9 mouse cellular contexts compared by ENCODE assay signal in genomic region chr16:17647156-17647555, GRCm38 (mm10). TPM values are rescaled to one million over a fixed set of nuclear protein-coding genes. Genes with fewer than 3 reads are reported as not detected.
DNase-seq lines count a peak whose midpoint lies in the region; ATAC-seq and TF ChIP-seq lines count a peak whose summit lies in the region.
"Had no signal": no experiment of that assay in that cellular context is flagged by ENCODE, and none has a peak within 500 bp of the region (broad histone marks: within the 10 kb centered on the region; RNA-seq: fewer than 3 reads in every experiment).

No protein-coding gene starts in this region.

- no peak for DNase-seq in testis, postnatal 10 days (ENCODE audit: low spot score)
- DNase-seq in stomach, postnatal 0 days (ENCODE audit: low spot score) = no peak
- DNase-seq in left cerebral cortex, postnatal 25 days (ENCODE audit: low spot score in 2 of 2) = no peak
- no peak for DNase-seq in lung, adult 18-20 months
- DNase-seq: gastrocnemius, postnatal 36 days had no signal

- H3K36me3 ChIP-seq in erythroblast, embryonic 14.5 days (ENCODE audit: control insufficient read depth) = peaks cover 81% of the 10 kb centered on the region
- no peaks in the 10 kb centered on the region; the same call in 1 of the 2 replicates for H3K36me3 ChIP-seq in testis, adult 2 months (ENCODE audit: control insufficient read depth, insufficient read depth, low read length)
- H3K36me3 ChIP-seq in limb, embryonic 15.5 days = peaks cover 51% of the 10 kb centered on the region
- peaks cover 13% of the 10 kb centered on the region for H3K36me3 ChIP-seq in stomach, postnatal 0 days (ENCODE audit: control insufficient read depth, insufficient read depth, low read length)

- H3K27me3 ChIP-seq in erythroblast, embryonic 14.5 days (ENCODE audit: control insufficient read depth) = no peaks in the 10 kb centered on the region
- H3K27me3 ChIP-seq in testis, adult 2 months (ENCODE audit: control insufficient read depth, insufficient read depth, low read length) = no peaks in the 10 kb centered on the region
- no peaks in the 10 kb centered on the region for H3K27me3 ChIP-seq in limb, embryonic 15.5 days
- no peaks in the 10 kb centered on the region for H3K27me3 ChIP-seq in stomach, postnatal 0 days (ENCODE audit: control insufficient read depth, insufficient read depth, low read length)

- no peak for TF ChIP-seq EP300 in stomach, postnatal 0 days (optimal IDR thresholded peaks at IDR 0.05)

- no peak for TF ChIP-seq CTCF in testis, adult 2 months (IDR thresholded peaks at IDR 0.05; ENCODE audit: control insufficient read depth, insufficient read depth, insufficient replicate concordance, low read depth, low read length)
- TF ChIP-seq CTCF in stomach, postnatal 0 days (IDR thresholded peaks at IDR 0.05; ENCODE audit: low read depth) = no peak

- no peaks in the 10 kb centered on the region for H3K9me3 ChIP-seq in erythroblast, embryonic 14.5 days (ENCODE audit: control insufficient read depth, low read length)
- no peaks in the 10 kb centered on the region for H3K9me3 ChIP-seq in limb, embryonic 15.5 days
- no peaks in the 10 kb centered on the region for H3K9me3 ChIP-seq in stomach, postnatal 0 days (ENCODE audit: control insufficient read depth, low read length)

- H3K4me3 ChIP-seq in erythroblast, embryonic 14.5 days (replicated peaks) = peak overlapping the region; percentile 66
- peak overlapping the region; percentile 87 for H3K4me3 ChIP-seq in testis, adult 2 months (ENCODE audit: control insufficient read depth, low read depth, low read length)
- H3K4me3 ChIP-seq in limb, embryonic 15.5 days = peak overlapping the region; percentile 59
- no peak overlapping the region for H3K4me3 ChIP-seq in stomach, postnatal 0 days (ENCODE audit: low read depth, low read length)

- WGBS in limb, embryonic 15.5 days = 20% methylated on average over 1 of the region's 1 CpGs
- WGBS in stomach, postnatal 0 days = 50% methylated on average over 1 of the region's 1 CpGs

- H3K9ac ChIP-seq in limb, embryonic 15.5 days = no peak overlapping the region
- H3K9ac ChIP-seq in stomach, postnatal 0 days (ENCODE audit: low read length) = no peak overlapping the region

- peak overlapping the region; percentile 85 for H3K4me2 ChIP-seq in limb, embryonic 15.5 days
- H3K4me2 ChIP-seq in stomach, postnatal 0 days (replicated peaks; ENCODE audit: low read depth) = peak overlapping the region; percentile 82

- H3K4me1 ChIP-seq in erythroblast, embryonic 14.5 days (ENCODE audit: control insufficient read depth) = peaks cover 52% of the 10 kb centered on the region
- peaks cover 5% of the 10 kb centered on the region for H3K4me1 ChIP-seq in testis, adult 2 months (ENCODE audit: control insufficient read depth, insufficient read depth, low read length)
- H3K4me1 ChIP-seq in limb, embryonic 15.5 days = peaks cover 16% of the 10 kb centered on the region
- H3K4me1 ChIP-seq in stomach, postnatal 0 days (replicated peaks; ENCODE audit: control insufficient read depth, insufficient read depth) = no peaks in the 10 kb centered on the region; the same call in 1 of the 2 replicates

- H3K27ac ChIP-seq in testis, adult 2 months (ENCODE audit: control insufficient read depth, insufficient read depth, low read depth, low read length) = no peak overlapping the region
- no peak overlapping the region for H3K27ac ChIP-seq in limb, embryonic 15.5 days
- H3K27ac ChIP-seq in stomach, postnatal 0 days (replicated peaks) = no peak overlapping the region

- no peak for TF ChIP-seq POLR2A in testis, adult 2 months (IDR thresholded peaks at IDR 0.05; ENCODE audit: control insufficient read depth, low read depth, low read length)

- intact Hi-C loops in left cerebral cortex, postnatal 25 days (cut with DNase I) = no loop called here

- ATAC-seq in erythroblast, adult 5-6 weeks (replicated peaks; ENCODE audit: low FRiP score, poor library complexity, severe bottlenecking) = no peak; the same call in 1 of the 2 replicates
- no peak for ATAC-seq in limb, embryonic 15.5 days (ENCODE audit: insufficient number of reproducible peaks, low FRiP score, low TSS enrichment, low read depth)
- no peak for ATAC-seq in stomach, postnatal 0 days (ENCODE audit: low FRiP score, low TSS enrichment)

RNA-seq across cellular contexts. Expression of gene Ccdc74a, which starts 0.9 kb away (rescaled TPM):
- polyA plus RNA-seq in erythroblast, embryonic 14.5 days (2012) = 1.4 and 1.5 TPM in 2 replicates
- not detected in 2 replicates for total RNA-seq in erythroblast, adult 5-6 weeks (2015; ENCODE audit: low replicate concordance)
- 0.60 and 1.7 TPM in 2 replicates for total RNA-seq in erythroblast, adult 5-6 weeks (2017; ENCODE audit: low replicate concordance)
- 120 and 138 TPM in 2 replicates for polyA plus RNA-seq in testis, adult 2 months (2012; rRNA removed)
- 6.1 and 7.6 TPM in 2 replicates for polyA plus RNA-seq in limb, embryonic 15.5 days (2015; fragmentation: Nextera tagmentation; extraction: Ambion mirVana)
- polyA plus RNA-seq in stomach, postnatal 0 days (2015; fragmentation: Nextera tagmentation; extraction: Ambion mirVana) = 4.8 and 4.9 TPM in 2 replicates
- 10 to 100 TPM; 22.3 to 26.4 TPM for total RNA-seq in left cerebral cortex, postnatal 25 days (2021)

RNA-seq across cellular contexts. Expression of gene Smpd4, which starts 28.0 kb away (rescaled TPM):
- polyA plus RNA-seq in erythroblast, embryonic 14.5 days (2012) = 1.9 and 2.3 TPM in 2 replicates
- total RNA-seq in erythroblast, adult 5-6 weeks (2015; ENCODE audit: low replicate concordance) = 9.6 and 20.5 TPM in 2 replicates
- total RNA-seq in erythroblast, adult 5-6 weeks (2017; ENCODE audit: low replicate concordance) = 14.6 and 19.2 TPM in 2 replicates
- 280 and 291 TPM in 2 replicates for polyA plus RNA-seq in testis, adult 2 months (2012; rRNA removed)
- 26.0 and 26.8 TPM in 2 replicates for polyA plus RNA-seq in limb, embryonic 15.5 days (2015; fragmentation: Nextera tagmentation; extraction: Ambion mirVana)
- polyA plus RNA-seq in stomach, postnatal 0 days (2015; fragmentation: Nextera tagmentation; extraction: Ambion mirVana) = 7.7 and 9.7 TPM in 2 replicates
- 10 to 100 TPM; 62.4 to 63.8 TPM for total RNA-seq in left cerebral cortex, postnatal 25 days (2021)

Comparison
In these comparisons a context has a peak if more than half of its experiments do, and no peak if none do; other contexts are left out.
1. RNA of gene Ccdc74a, which starts 0.9 kb away (polyA plus RNA-seq): 120 to 138 TPM in testis, adult 2 months; 6.1 to 7.6 TPM in limb, embryonic 15.5 days, 4.8 to 4.9 TPM in stomach, postnatal 0 days and 1.4 to 1.5 TPM in erythroblast, embryonic 14.5 days; every median in the first group is over 10 times any median in the second.
2. RNA of gene Smpd4, which starts 28.0 kb away (polyA plus RNA-seq): 280 to 291 TPM in testis, adult 2 months; 26.0 to 26.8 TPM in limb, embryonic 15.5 days, 7.7 to 9.7 TPM in stomach, postnatal 0 days and 1.9 to 2.3 TPM in erythroblast, embryonic 14.5 days; every median in the first group is over 10 times any median in the second.